Mouse (Mus musculus): ENCODE results near the gene Rtn4rl2.

Gene Rtn4rl2

DNA sequence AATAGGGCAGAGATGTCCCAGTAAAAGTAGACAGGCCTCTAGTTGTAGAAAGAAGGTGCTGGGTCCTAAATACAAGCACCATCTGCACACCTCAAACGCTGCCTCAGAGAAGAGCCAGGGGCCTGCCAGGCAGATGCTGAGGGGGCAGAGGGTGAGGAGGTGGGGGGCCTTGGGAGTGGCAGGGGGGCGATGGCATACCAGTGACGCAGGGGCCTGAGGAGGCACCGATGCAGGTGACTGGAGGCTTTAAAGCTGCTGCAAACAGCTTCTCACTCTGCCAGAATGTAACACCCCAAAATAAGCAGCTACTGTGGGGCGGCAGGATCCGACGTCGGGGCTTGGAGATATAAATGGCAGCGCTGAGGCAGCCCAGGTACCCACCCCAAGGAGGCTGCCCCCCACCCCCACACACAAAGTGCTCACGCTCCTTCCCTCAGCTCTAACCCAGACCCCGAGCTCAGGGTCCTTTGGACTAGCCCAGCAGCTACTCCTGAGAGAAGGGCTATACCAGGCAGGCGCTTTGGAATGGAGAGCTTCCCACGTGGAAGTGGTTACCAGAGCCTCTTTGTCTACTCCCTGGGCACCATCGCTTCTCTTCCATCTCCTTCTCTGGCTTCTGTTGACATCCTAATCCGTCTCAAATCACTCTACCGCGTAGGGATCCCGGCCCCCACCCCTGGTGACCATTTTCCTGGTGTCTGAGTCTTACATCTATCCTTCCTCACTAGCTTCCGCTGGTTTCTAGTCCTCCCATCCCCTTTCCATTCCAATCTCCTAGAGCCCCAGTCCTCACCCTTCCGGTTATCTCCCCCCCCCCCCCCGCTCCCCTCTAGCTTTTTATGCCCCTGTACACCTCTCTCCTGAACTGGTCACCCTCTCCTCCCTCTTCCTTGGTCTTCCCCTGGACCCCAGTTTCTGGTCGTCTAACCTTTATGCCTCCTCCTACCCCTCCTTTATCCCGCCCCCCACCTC, 1.1 kb downstream of the Rtn4rl2 start:
- DNase-seq (ENCODE audit: low spot score in 2 of 2), result no peak

DNA sequence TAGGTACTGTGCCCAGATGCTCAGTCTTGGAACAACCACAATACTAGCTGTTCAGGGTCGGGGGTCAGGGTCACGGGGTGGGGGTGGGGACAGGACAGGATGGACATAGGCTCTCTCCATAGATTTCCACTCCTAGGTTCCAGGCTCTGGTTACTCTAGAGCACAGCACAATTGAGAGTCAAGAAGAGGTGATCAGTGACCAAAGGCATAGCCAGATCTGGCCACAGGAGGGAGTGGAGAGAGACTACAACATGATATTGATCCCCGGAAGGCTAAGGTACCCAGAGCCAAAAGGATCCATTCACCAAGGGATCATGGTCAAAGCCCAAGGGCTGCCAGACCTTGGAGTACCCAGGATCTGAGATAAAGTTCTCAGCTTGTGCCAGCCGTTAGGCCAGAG, 1.9 kb downstream of the Rtn4rl2 start:
- no peak for DNase-seq (ENCODE audit: low spot score in 2 of 2)

GRCm38 (mm10) chr2:84883942-84884341, 2.6 kb downstream of the Rtn4rl2 start:
- DNase-seq (ENCODE audit: low spot score in 2 of 2), result no peak

- DNase-seq (ENCODE audit: low spot score in 2 of 2), result no peak
Observed at GRCm38 (mm10) chr2:84883530-84883929, 3.0 kb downstream of the Rtn4rl2 start.

GRCm38 (mm10) chr2:84883084-84883483, 3.4 kb downstream of the Rtn4rl2 start:
- DNase-seq (ENCODE audit: low spot score in 2 of 2), result peak in 1 of 2 experiments; percentile 48

- peak; percentile 53 to 54 for DNase-seq (ENCODE audit: low spot score in 2 of 2)
Observed at GRCm38 (mm10) chr2:84882606-84883005, 3.9 kb downstream of the Rtn4rl2 start.

GRCm38 (mm10) chr2:84880590-84880989, 5.9 kb downstream of the Rtn4rl2 start:
- DNase-seq (ENCODE audit: low spot score in 2 of 2), result no peak

- DNase-seq (ENCODE audit: low spot score in 2 of 2), result no peak
Observed at GRCm38 (mm10) chr2:84875842-84876241, 10.7 kb downstream of the Rtn4rl2 start.

- DNase-seq (ENCODE audit: low spot score in 2 of 2), result peak; percentile 31 to 55
Observed at GRCm38 (mm10) chr2:84872105-84872716, 14.3 kb downstream of the Rtn4rl2 start.

DNA sequence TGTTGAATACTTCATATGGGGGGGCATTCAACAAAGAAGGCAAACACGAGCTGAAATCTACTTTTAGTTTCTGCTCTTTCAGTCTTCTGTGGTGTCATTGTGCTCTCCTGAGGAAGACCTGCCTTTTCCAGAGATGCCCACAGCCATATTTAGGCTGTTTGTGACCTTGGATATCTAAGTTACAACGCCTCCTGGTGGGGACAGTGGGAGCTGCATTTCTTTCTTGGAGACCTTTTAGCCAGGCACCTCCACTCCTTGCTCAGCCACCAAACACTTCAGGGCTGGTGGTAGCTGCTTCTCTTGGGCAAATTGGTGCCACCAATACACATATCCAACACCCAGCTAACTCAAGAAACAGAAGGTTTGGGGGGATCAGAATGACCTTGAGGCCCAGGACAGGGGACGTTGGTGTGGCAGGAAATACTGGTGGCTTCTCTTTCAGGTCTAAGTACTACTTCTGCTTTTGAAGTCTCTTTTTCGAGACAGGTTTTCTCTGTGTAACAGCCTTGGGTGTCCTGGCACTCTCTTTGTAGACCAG, 15.8 kb downstream of the Rtn4rl2 start:
- DNase-seq (ENCODE audit: low spot score in 2 of 2), result no peak

DNA sequence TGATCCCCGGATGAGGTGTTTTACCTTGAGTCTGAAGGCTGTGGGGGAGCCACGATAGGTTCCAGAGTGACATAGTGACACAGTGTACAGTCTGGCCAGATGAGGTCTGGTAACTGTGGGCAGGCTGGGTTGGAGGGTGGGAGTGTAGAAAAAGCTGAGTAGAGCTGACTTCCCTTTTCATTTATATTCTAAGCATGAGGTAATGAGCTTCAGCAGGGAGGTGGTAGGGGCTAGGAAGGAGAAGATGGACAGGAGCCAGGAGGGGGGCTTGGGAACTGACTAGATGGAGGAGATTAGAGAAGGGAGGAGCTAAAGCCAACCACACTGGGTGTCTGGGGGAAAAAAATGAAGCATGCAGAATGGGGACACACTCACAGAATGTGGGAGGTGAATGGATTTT, 17.5 kb downstream of the Rtn4rl2 start:
- no peak for DNase-seq (ENCODE audit: low spot score in 2 of 2)

DNA sequence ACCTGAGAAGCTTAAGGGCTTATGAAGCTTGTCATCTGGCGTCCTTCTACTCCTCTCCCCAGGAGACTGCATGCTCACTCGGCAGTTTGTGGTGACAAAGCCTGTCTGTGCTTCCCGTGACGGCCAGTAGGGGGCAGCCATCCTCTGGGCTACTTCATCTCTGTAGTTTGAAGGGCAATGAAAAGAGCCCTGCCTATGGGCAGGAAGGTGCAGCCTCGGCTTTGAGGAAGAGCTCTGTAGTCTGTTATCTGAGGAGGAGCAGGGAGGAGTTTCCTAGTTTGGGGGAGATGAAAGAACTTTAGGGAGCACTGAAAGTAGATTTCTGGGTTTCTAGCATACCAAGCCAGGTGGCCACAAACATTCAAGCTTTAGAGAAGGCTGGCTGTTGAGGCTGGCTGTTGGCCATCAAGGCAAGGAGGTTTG, 18.0 kb downstream of the Rtn4rl2 start:
- peak; percentile 40 to 45 for DNase-seq (ENCODE audit: low spot score in 2 of 2)

GRCm38 (mm10) chr2:84865616-84866571, 20.6 kb downstream of the Rtn4rl2 start:
- DNase-seq (ENCODE audit: low spot score in 2 of 2), result peak; percentile 36 to 53

- DNase-seq (ENCODE audit: low spot score in 2 of 2), result no peak
Observed at GRCm38 (mm10) chr2:84862231-84862630, 24.3 kb downstream of the Rtn4rl2 start.

DNA sequence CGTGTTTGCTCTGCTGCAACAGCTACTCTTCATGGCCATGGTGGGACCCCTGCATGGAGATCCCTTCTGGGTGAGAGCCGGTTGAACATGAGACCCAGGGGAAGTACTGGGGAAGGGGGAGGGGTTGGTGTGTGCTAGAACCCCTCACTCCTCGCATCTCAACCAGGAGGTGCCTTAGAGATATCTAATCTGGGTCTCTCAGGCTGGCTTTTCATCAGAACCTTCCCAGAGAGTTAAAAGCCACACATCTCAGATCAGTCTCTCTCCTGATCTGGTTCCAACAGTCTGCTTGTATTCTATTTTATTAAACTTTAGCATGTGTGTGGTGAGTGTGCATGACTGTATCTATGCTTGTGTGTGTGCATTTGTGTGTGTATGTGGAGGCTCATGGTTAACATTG, 25.1 kb downstream of the Rtn4rl2 start:
- no peak for DNase-seq (ENCODE audit: low spot score in 2 of 2)

DNA sequence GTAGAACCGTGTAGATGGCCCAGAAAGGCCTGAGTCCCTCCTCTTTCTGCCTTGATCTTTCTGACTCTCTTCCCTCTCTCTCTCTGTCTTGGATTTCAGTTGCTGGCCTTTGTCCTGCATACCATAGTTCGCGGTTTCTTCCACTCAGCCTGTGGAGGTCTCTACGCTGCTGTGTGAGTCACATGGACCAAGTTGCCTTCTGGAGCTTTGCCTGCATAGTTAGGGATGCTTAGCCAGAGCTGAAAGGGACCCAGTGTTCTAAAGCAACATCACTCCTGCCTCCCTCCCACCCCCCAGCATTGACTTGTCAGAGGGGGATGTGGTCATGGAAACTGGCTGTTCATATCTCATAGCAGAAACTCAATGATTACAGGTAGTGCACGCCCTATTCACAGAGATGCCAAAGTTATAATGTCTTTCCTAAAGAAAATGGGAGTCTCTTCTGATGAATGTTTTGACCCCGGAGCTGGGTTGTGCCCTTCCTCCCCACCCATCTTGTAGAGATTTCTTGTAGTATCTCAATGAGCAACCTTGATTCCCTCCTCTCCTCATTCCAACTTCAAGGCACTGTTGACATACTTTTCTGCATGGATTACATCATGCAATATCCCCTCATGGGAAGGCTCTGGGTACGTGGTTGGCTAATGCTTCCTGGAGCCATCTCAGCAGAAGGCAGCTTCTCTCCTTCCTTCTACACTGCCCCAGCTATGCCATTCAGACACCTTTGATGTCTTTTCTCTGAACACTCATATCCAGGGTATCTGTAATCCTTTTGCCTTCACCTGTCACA, 26.3 kb downstream of the Rtn4rl2 start:
- DNase-seq (ENCODE audit: low spot score in 2 of 2), result no peak

GRCm38 (mm10) chr2:84858551-84858950, 28.0 kb downstream of the Rtn4rl2 start:
- no peak for DNase-seq (ENCODE audit: low spot score in 2 of 2)

DNA sequence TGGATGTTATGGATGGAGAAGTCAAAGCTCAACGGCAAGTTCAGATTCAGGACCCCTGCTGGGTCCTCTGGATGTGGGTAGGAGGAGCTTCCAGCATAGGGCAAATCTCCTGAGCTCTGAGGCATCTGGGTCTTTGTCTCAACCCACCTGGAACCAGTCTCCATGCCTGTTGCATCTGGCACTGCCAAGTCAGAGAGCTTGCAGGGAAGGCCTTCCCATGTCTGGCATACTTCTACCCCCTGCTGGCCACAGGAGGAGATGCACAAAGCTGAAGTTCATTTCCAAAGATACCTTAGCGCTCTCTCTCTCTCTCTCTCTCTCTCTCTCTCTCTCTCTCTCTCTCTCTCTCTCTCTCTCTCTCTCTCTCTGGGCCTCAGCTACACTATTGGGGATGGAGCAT, 30.8 kb downstream of the Rtn4rl2 start:
- DNase-seq (ENCODE audit: low spot score in 2 of 2), result no peak

DNA sequence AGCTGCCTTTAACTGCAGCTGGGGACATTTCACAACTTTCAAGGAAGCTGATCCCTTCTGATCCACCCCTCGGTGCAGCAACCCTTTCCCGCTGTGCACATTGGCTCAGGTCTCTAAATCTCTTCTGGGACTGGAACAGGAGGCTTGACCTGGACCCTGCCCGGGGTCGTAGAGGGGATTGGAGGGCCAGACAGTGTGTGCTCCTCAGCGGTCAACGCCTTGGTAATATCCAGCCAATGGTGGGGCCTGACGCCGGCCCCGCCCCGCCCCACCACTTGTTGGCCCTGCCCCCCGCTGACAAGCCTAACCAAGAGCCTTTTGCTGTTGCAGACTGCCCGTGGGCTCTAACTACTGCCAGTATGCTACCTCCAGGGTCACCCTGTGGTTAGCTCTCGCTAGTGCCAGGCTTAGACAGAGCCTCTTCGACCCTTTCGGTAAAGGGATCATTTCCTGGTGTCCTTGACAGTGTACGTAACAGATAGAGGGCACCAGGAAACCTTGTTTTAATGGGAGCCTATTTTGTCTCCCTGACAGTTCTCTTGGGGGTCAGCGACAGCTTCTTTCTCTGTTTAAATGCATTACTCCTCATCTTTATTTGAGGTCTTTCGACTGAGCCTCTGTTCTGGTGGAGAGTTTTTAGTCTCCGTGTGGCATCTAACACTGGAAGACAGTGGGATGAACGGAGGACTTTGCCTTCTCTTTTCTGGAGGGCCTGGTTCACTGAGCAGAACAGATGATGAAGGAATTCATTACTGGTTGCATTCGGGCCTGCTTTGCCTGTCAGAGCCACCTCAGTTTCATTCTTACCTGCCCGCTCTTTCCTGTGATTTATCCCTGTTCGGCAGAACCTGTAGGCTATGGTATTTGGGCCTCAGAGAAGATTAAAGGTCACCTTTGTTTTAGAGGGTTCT, 35.1 kb downstream of the Rtn4rl2 start:
- DNase-seq (ENCODE audit: low spot score in 2 of 2), result peak; percentile 81 to 85

All from heart, adult 9 months (tissue).